Mouse (Mus musculus) embryonic facial prominence, embryonic 15.5 days (tissue): Measurements from ENCODE around the gene Zc3hav1. TPM values are rescaled to one million over a fixed set of nuclear protein-coding genes. Genes with fewer than 3 reads are reported as not detected.

ENCODE experiments used
- ATAC-seq: fragments of 200-750 bp; cut with Nextera tagmentation; 2 replicates; pipeline ENCODE4 v1.8.0; 2017; ENCODE audit warnings: low read depth, moderate TSS enrichment; ENCODE audit not compliant: insufficient number of reproducible peaks, low FRiP score, low TSS enrichment
- H3K27ac ChIP-seq: fragments of 300-500 bp; sonication (generic); replicated peaks from 2 replicates; pipeline ENCODE4 v1.5.1; 2015; ENCODE audit warnings: mild to moderate bottlenecking, inconsistent platforms
- H3K27me3 ChIP-seq: fragments of 300-500 bp; sonication (generic); 2 replicates; pipeline ENCODE4 v1.6.1; 2015; ENCODE audit warnings: inconsistent platforms
- H3K36me3 ChIP-seq: fragments of 300-500 bp; sonication (generic); 2 replicates; pipeline ENCODE4 v1.6.1; 2015; ENCODE audit warnings: mild to moderate bottlenecking, inconsistent platforms
- H3K4me1 ChIP-seq: fragments of 300-500 bp; sonication (generic); 2 replicates; pipeline ENCODE4 v1.6.1; 2015; ENCODE audit warnings: inconsistent platforms
- H3K4me2 ChIP-seq: fragments of 300-500 bp; sonication (generic); replicated peaks from 2 replicates; pipeline ENCODE4 v1.6.1; 2015; ENCODE audit warnings: mild to moderate bottlenecking, inconsistent platforms
- H3K4me3 ChIP-seq: fragments of 300-500 bp; sonication (generic); replicated peaks from 2 replicates; pipeline ENCODE4 v1.5.1; 2015; ENCODE audit warnings: mild to moderate bottlenecking, inconsistent platforms
- H3K9ac ChIP-seq: fragments of 300-500 bp; sonication (generic); 2 replicates; pipeline ENCODE4 v1.6.1; 2015; ENCODE audit warnings: inconsistent platforms
- H3K9me3 ChIP-seq: fragments of 300-500 bp; sonication (generic); replicated peaks from 2 replicates; pipeline ENCODE4 v1.6.1; 2016; ENCODE audit warnings: inconsistent platforms
- WGBS: fragments of 180-500 bp; shearing (Covaris S2); methylation state at CpG from one replicate; pipeline ENCODE4 v1.1.7; 2015; 5-methylcytosine and 5-hydroxymethylcytosine counted together
- polyA plus RNA-seq: library from polyadenylated mRNA; unstranded; fragments of >200 nt; fragmentation: Nextera tagmentation; extraction: Ambion mirVana; gene quantifications from 2 replicates; pipeline ENCODE4 v1.2.1, GENCODE M21; 2015

The Zc3hav1 gene
- polyA plus RNA-seq, 1 experiment from 2014 or later: 8.4 TPM

GRCm38 (mm10) chr6:38349806-38350205, 4.6 kb downstream of the Zc3hav1 start:
- no peak overlapping the region for H3K27ac ChIP-seq
- H3K36me3 ChIP-seq: no peaks in the 10 kb centered on the region
- no peak overlapping the region for H3K4me3 ChIP-seq
- H3K4me1 ChIP-seq: peaks cover 17% of the 10 kb centered on the region
- WGBS: 64% methylated on average over 9 of the region's 9 CpGs
- H3K9ac ChIP-seq: no peak overlapping the region
- H3K9me3 ChIP-seq: no peaks in the 10 kb centered on the region
- H3K4me2 ChIP-seq: no peak overlapping the region
- no peak for ATAC-seq
- H3K27me3 ChIP-seq: peaks cover 30% of the 10 kb centered on the region

- no peaks in the 10 kb centered on the region for H3K36me3 ChIP-seq
- no peaks in the 10 kb centered on the region for H3K9me3 ChIP-seq
- 90% methylated on average over 6 of the region's 6 CpGs for WGBS
- no peak overlapping the region for H3K4me3 ChIP-seq
- no peak for ATAC-seq
- peaks cover 24% of the 10 kb centered on the region for H3K27me3 ChIP-seq
- no peak overlapping the region for H3K27ac ChIP-seq
- peaks cover 10% of the 10 kb centered on the region; the same call in 1 of the 2 replicates for H3K4me1 ChIP-seq
- H3K9ac ChIP-seq: no peak overlapping the region
- no peak overlapping the region for H3K4me2 ChIP-seq
These were observed 5.5 kb downstream of the Zc3hav1 start for GRCm38 (mm10) chr6:38348811-38349453.

GRCm38 (mm10) chr6:38347875-38348274, 6.5 kb downstream of the Zc3hav1 start:
- H3K4me3 ChIP-seq: no peak overlapping the region
- no peak overlapping the region for H3K9ac ChIP-seq
- peaks cover 16% of the 10 kb centered on the region for H3K27me3 ChIP-seq
- no peak for ATAC-seq
- H3K36me3 ChIP-seq: no peaks in the 10 kb centered on the region
- H3K9me3 ChIP-seq: no peaks in the 10 kb centered on the region
- H3K27ac ChIP-seq: no peak overlapping the region
- WGBS: 70% methylated on average over 5 of the region's 5 CpGs
- H3K4me1 ChIP-seq: no peaks in the 10 kb centered on the region
- no peak overlapping the region for H3K4me2 ChIP-seq

- no peaks in the 10 kb centered on the region; the same call in 1 of the 2 replicates for H3K27me3 ChIP-seq
- no peak overlapping the region for H3K27ac ChIP-seq
- H3K9me3 ChIP-seq: no peaks in the 10 kb centered on the region
- no peaks in the 10 kb centered on the region for H3K4me1 ChIP-seq
- H3K36me3 ChIP-seq: no peaks in the 10 kb centered on the region
- no peak overlapping the region for H3K4me2 ChIP-seq
- 47% methylated on average over 7 of the region's 7 CpGs for WGBS
- H3K4me3 ChIP-seq: no peak overlapping the region
- H3K9ac ChIP-seq: no peak overlapping the region
- ATAC-seq: no peak
These were observed 8.6 kb downstream of the Zc3hav1 start for GRCm38 (mm10) chr6:38345796-38346195.

- no peaks in the 10 kb centered on the region for H3K9me3 ChIP-seq
- WGBS: 74% methylated on average over 7 of the region's 7 CpGs
These were observed 10.3 kb downstream of the Zc3hav1 start for GRCm38 (mm10) chr6:38344006-38344670.

GRCm38 (mm10) chr6:38343581-38343980, 10.8 kb downstream of the Zc3hav1 start:
- Histone ChIP-seq H3K9ac (no peak overlapping the region), H3K27me3 (no peaks in the 10 kb centered on the region), H3K4me3 (no peak overlapping the region), H3K36me3 (no peaks in the 10 kb centered on the region), H3K4me2 (no peak overlapping the region), H3K27ac (no peak overlapping the region), H3K9me3 (no peaks in the 10 kb centered on the region), H3K4me1 (no peaks in the 10 kb centered on the region)
- no peak for ATAC-seq
- WGBS: 48% methylated on average over 3 of the region's 3 CpGs

More at GRCm38 (mm10) chr6:38344006-38344670, 10.3 kb downstream of the Zc3hav1 start:
- H3K9ac ChIP-seq: no peak overlapping the region
- H3K4me3 ChIP-seq: no peak overlapping the region
- no peak overlapping the region for H3K27ac ChIP-seq
- no peak overlapping the region for H3K4me2 ChIP-seq
- no peaks in the 10 kb centered on the region for H3K4me1 ChIP-seq
- H3K27me3 ChIP-seq: no peaks in the 10 kb centered on the region
- ATAC-seq: no peak
- H3K36me3 ChIP-seq: no peaks in the 10 kb centered on the region

GRCm38 (mm10) chr6:38342666-38342992, 11.8 kb downstream of the Zc3hav1 start:
- H3K27me3 ChIP-seq: no peaks in the 10 kb centered on the region
- no peak for ATAC-seq
- no peak overlapping the region for H3K4me2 ChIP-seq
- no peak overlapping the region for H3K9ac ChIP-seq
- no peak overlapping the region for H3K4me3 ChIP-seq
- no peaks in the 10 kb centered on the region for H3K4me1 ChIP-seq
- 78% methylated on average over 8 of the region's 8 CpGs for WGBS
- no peaks in the 10 kb centered on the region for H3K36me3 ChIP-seq
- no peaks in the 10 kb centered on the region for H3K9me3 ChIP-seq
- H3K27ac ChIP-seq: no peak overlapping the region

- 72% methylated on average over 11 of the region's 11 CpGs for WGBS
- no peak overlapping the region for H3K9ac ChIP-seq
- no peak overlapping the region for H3K4me3 ChIP-seq
- no peak overlapping the region for H3K4me2 ChIP-seq
- no peak overlapping the region for H3K27ac ChIP-seq
- no peaks in the 10 kb centered on the region for H3K9me3 ChIP-seq
- no peaks in the 10 kb centered on the region for H3K27me3 ChIP-seq
- no peak for ATAC-seq
- no peaks in the 10 kb centered on the region for H3K4me1 ChIP-seq
- H3K36me3 ChIP-seq: no peaks in the 10 kb centered on the region
These were observed 12.4 kb downstream of the Zc3hav1 start for GRCm38 (mm10) chr6:38341751-38342665.

GRCm38 (mm10) chr6:38339078-38339477, 15.3 kb downstream of the Zc3hav1 start:
- H3K27me3 ChIP-seq: no peaks in the 10 kb centered on the region
- no peak overlapping the region for H3K4me3 ChIP-seq
- no peak overlapping the region for H3K27ac ChIP-seq
- H3K9me3 ChIP-seq: no peaks in the 10 kb centered on the region
- no peaks in the 10 kb centered on the region for H3K36me3 ChIP-seq
- no peak for ATAC-seq
- no peak overlapping the region for H3K9ac ChIP-seq
- no peak overlapping the region for H3K4me2 ChIP-seq
- no peaks in the 10 kb centered on the region for H3K4me1 ChIP-seq
- 66% methylated on average over 2 of the region's 2 CpGs for WGBS

GRCm38 (mm10) chr6:38337951-38338350, 16.5 kb downstream of the Zc3hav1 start:
- H3K9me3 ChIP-seq: no peaks in the 10 kb centered on the region
- no peaks in the 10 kb centered on the region for H3K36me3 ChIP-seq
- H3K4me2 ChIP-seq: no peak overlapping the region
- H3K4me1 ChIP-seq: no peaks in the 10 kb centered on the region
- H3K9ac ChIP-seq: no peak overlapping the region
- no peak for ATAC-seq
- H3K27me3 ChIP-seq: no peaks in the 10 kb centered on the region
- H3K4me3 ChIP-seq: no peak overlapping the region
- H3K27ac ChIP-seq: no peak overlapping the region
- WGBS: 74% methylated on average over 6 of the region's 6 CpGs

GRCm38 (mm10) chr6:38337166-38337705, 17.2 kb downstream of the Zc3hav1 start:
- no peaks in the 10 kb centered on the region for H3K36me3 ChIP-seq
- 84% methylated on average over 4 of the region's 4 CpGs for WGBS
- H3K4me3 ChIP-seq: no peak overlapping the region
- no peaks in the 10 kb centered on the region for H3K4me1 ChIP-seq
- H3K27ac ChIP-seq: no peak overlapping the region
- H3K4me2 ChIP-seq: no peak overlapping the region
- no peaks in the 10 kb centered on the region for H3K27me3 ChIP-seq
- H3K9me3 ChIP-seq: no peaks in the 10 kb centered on the region
- no peak overlapping the region for H3K9ac ChIP-seq
- no peak for ATAC-seq
